Mouse (Mus musculus) stomach, embryonic 15.5 days (tissue): ENCODE results near the gene Ppp1cc. TPM values are rescaled to one million over a fixed set of nuclear protein-coding genes. Genes with fewer than 3 reads are reported as not detected.
"Not testable (repeated sequence)": the region's sequence is repeated elsewhere in the genome, so short reads cannot be mapped to it uniquely, and the experiment has no call there.

Experiments used
- ATAC-seq: fragments of 200-750 bp; cut with Nextera tagmentation; 2 replicates; pipeline ENCODE4 v1.8.0; 2017; ENCODE audit warnings: low read depth, moderate number of reproducible peaks, moderate TSS enrichment; ENCODE audit not compliant: insufficient read depth, low FRiP score
- H3K27ac ChIP-seq: fragments of 300-500 bp; sonication (generic); 2 replicates; pipeline ENCODE4 v1.5.1; 2015; ENCODE audit warnings: mild to moderate bottlenecking, inconsistent platforms
- H3K27me3 ChIP-seq: fragments of 300-500 bp; sonication (generic); replicated peaks from 2 replicates; pipeline ENCODE4 v1.6.1; 2015; ENCODE audit warnings: inconsistent platforms
- H3K36me3 ChIP-seq: fragments of 300-500 bp; sonication (generic); 2 replicates; pipeline ENCODE4 v1.6.1; 2015; ENCODE audit warnings: inconsistent platforms
- H3K4me1 ChIP-seq: fragments of 300-500 bp; sonication (generic); 2 replicates; pipeline ENCODE4 v1.6.1; 2015; ENCODE audit warnings: inconsistent platforms
- H3K4me2 ChIP-seq: fragments of 300-500 bp; sonication (generic); 2 replicates; pipeline ENCODE4 v1.6.1; 2015; ENCODE audit warnings: mild to moderate bottlenecking, inconsistent platforms
- H3K4me3 ChIP-seq: fragments of 300-500 bp; sonication (generic); replicated peaks from 2 replicates; pipeline ENCODE4 v1.5.1; 2015; ENCODE audit warnings: inconsistent platforms
- H3K9ac ChIP-seq: fragments of 300-500 bp; sonication (generic); 2 replicates; pipeline ENCODE4 v1.6.1; 2015; ENCODE audit warnings: inconsistent platforms
- H3K9me3 ChIP-seq: fragments of 300-500 bp; sonication (generic); 2 replicates; pipeline ENCODE4 v1.6.1; 2016; ENCODE audit warnings: inconsistent platforms
- WGBS: fragments of 180-500 bp; shearing (Covaris S2); methylation state at CpG from one replicate; pipeline ENCODE4 v1.1.7; 2015; 5-methylcytosine and 5-hydroxymethylcytosine counted together
- polyA plus RNA-seq: library from polyadenylated mRNA; unstranded; fragments of >200 nt; fragmentation: Nextera tagmentation; extraction: Ambion mirVana; gene quantifications from 2 replicates; pipeline ENCODE4 v1.2.1, GENCODE M21; 2015

Gene Ppp1cc
- polyA plus RNA-seq, 1 experiment from 2014 or later = 224 TPM

DNA sequence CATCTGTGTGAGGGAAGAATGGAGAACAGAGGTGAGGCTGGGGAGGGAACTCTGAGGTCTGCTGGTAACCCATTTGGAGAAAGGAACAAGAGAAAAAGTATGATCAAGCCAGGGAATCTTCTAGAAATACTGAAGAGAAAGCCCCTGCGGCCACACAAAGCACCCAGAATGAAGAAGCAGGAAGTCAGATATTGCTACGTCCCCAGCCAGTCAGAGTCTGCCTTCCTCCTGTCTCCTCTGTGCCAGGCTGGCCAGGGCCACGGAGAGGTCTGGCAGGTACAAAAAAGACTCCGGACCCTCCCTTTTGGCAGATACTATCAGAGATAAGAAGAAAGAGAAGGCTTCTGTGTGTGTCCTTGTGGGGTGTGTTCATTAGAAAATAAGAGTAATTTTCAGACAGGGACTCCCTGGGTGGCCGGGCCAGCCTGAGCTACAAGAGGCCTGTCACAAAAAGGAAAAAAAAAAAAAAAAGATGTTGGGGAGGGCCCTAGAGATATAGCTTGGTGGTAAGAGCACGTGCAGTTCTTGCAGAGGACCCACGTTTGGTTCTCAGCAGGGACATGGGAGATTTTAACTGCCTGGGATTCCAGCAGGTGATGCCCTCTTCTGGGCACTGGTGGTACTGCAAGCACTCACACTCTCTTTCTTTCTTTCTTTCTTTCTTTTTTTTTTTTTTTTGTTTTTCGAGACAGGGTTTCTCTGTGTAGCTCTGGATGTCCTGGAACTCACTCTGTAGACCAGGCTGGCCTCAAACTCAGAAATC lies 15.7 kb upstream of the Ppp1cc start:
- H3K4me3 ChIP-seq = no peak overlapping the region
- WGBS = 51% methylated on average over 8 of the region's 8 CpGs
- H3K27me3 ChIP-seq = no peaks in the 10 kb centered on the region
- peaks cover 12% of the 10 kb centered on the region for H3K4me1 ChIP-seq
- no peaks in the 10 kb centered on the region for H3K9me3 ChIP-seq
- no peak overlapping the region for H3K9ac ChIP-seq
- no peaks in the 10 kb centered on the region for H3K36me3 ChIP-seq
- H3K4me2 ChIP-seq = no peak overlapping the region
- no peak for ATAC-seq
- H3K27ac ChIP-seq = no peak overlapping the region

DNA sequence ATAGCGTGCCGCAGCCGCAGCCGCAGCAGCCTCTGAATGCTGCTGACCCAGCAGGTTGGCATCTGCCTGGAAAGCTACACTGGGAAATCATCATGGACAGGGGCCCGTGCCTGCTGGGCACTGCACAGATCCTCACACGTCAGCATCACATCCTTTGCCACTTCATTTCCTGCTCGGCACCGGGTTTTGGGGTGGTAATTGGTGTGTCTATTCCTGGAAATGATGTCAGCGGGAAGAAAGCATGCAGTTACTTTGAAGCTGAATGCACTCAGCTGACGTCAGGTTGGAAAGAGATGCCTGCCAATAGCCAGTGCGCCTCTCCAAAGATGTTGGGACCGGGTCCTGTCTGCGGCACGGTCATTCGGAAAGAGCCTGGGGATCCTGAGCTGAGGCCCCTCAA lies 14.5 kb upstream of the Ppp1cc start:
- H3K4me3 ChIP-seq = no peak overlapping the region
- H3K9me3 ChIP-seq = no peaks in the 10 kb centered on the region
- H3K4me1 ChIP-seq = peaks cover 12% of the 10 kb centered on the region
- no peak overlapping the region for H3K9ac ChIP-seq
- H3K27ac ChIP-seq = no peak overlapping the region
- WGBS = 86% methylated on average over 15 of the region's 15 CpGs
- H3K4me2 ChIP-seq = no peak overlapping the region
- H3K27me3 ChIP-seq = no peaks in the 10 kb centered on the region
- ATAC-seq = no peak
- no peaks in the 10 kb centered on the region for H3K36me3 ChIP-seq

DNA sequence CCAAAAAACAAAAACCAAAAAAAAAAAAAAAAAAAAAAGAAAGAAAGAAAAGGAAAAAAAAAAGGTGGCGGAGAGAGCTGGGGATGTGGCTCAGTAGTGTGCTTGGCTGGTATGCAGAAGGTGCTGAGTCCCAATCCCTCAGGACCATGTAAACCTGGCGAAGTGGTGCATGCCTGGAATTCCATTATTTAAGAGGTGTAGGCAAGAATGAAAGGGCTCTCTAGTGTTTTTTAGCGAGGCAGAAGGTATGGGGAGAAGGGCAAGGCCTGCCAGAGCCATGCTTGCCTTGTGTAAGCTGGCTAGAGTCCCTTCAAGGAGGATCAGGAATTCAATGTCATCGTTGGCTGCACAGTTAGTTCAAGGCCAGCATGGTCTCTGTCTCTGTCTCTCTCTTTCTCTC lies 13.3 kb upstream of the Ppp1cc start:
- H3K27me3 ChIP-seq = no peaks in the 10 kb centered on the region
- H3K4me1 ChIP-seq = peaks cover 12% of the 10 kb centered on the region
- no peak overlapping the region for H3K9ac ChIP-seq
- H3K9me3 ChIP-seq = no peaks in the 10 kb centered on the region
- no peak for ATAC-seq
- peak overlapping the region; percentile 90; the same call in 1 of the 2 replicates for H3K27ac ChIP-seq
- H3K4me2 ChIP-seq = no peak overlapping the region
- WGBS = 82% methylated on average over 4 of the region's 4 CpGs
- no peak overlapping the region for H3K4me3 ChIP-seq
- no peaks in the 10 kb centered on the region for H3K36me3 ChIP-seq

DNA sequence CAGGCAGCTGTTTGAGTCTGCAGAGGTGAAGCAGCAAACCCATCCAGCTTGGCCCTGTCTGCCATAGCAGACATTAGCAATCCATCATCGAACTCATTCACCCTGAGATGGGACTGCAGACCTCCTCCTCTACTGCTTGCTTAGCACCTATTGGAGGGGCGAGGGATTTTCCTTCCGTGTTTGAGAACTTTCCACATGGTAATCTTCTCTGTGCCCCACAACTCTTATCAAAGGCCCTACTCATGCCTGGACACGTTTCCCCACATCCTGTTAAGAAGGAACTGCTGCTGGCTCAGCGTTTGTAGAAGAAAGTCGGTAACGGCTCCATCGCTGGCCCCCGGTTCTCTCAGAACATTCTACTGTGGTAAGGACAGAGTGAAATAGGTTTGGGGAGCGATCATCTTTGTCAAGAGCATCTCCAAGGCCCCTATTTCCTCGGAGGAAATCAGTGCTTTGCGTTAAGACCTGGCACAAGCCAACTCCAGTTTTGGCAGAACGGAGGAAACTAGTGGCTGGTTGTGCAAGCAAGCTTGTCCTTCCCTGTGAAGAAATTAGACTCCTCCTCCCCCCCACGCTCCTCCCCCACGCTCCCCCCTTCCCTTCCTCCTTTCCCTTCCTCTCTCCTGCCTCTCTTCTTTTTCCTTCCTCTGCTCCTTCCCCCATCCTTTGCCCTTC lies 12.6 kb upstream of the Ppp1cc start:
- Histone ChIP-seq H3K4me1 (peaks cover 12% of the 10 kb centered on the region), H3K27me3 (no peaks in the 10 kb centered on the region), H3K9ac (no peak overlapping the region), H3K4me3 (peak overlapping the region; percentile 12; the same call in 1 of the 2 replicates), H3K9me3 (no peaks in the 10 kb centered on the region), H3K36me3 (no peaks in the 10 kb centered on the region), H3K4me2 (peak overlapping the region; percentile 51), H3K27ac (peak overlapping the region; percentile 90)
- peak; percentile 36; the same call in 1 of the 2 replicates for ATAC-seq
- 32% methylated on average over 15 of the region's 15 CpGs for whole genome bisulfite sequencing

DNA sequence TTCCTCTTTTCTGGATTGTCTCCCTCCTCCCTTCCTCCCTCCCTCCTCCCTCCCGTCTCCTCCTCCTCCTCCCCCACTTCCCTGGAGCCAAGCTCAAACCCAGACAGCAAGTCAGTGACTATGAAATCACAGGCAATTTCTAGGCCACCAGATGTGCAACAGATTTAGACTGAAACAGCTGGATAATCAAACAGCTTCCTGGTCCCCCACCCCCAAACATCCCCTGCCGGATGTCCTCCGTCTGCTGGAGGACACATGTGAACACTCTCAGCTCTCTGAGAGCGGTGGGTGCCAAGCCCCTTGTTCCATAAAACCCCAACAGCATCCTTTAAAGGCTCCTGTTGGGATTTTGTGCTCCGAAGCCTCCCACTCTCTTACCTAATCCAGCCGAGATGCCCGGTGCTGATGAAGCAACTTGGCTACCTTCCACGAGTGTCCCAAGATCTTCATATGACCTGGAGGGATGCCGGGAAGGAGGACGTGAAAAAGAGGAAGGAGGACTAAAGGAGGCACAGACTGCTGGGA lies 12.0 kb upstream of the Ppp1cc start:
- H3K36me3 ChIP-seq = no peaks in the 10 kb centered on the region
- WGBS = 37% methylated on average over 10 of the region's 10 CpGs
- no peak overlapping the region for H3K4me3 ChIP-seq
- no peak overlapping the region for H3K9ac ChIP-seq
- no peaks in the 10 kb centered on the region for H3K9me3 ChIP-seq
- peaks cover 12% of the 10 kb centered on the region for H3K4me1 ChIP-seq
- peak overlapping the region; percentile 90 for H3K27ac ChIP-seq
- peak overlapping the region; percentile 51 for H3K4me2 ChIP-seq
- H3K27me3 ChIP-seq = no peaks in the 10 kb centered on the region
- peak; percentile 9; the same call in 1 of the 2 replicates for ATAC-seq

DNA sequence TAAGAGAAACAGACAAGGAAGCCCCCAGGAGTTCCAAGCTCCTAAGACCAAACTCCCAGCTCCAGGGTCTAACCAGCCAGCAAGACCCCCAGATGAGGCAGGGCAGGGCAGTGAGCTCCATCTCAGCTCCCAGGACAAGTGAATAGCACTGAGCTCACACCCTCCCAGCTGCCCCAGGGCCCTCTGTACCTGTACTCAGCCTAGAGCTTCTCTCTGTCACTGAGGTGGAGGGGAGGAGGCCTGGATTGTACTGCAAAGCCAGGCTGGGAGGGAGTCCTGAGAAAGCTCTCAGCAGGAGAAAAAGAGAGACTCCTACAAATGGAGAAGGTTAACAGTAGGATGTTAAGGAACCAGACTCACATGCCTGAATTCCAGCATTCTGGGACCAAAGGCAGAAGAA lies 11.5 kb upstream of the Ppp1cc start:
- Histone ChIP-seq H3K27me3 (no peaks in the 10 kb centered on the region), H3K4me1 (peaks cover 12% of the 10 kb centered on the region)

DNA sequence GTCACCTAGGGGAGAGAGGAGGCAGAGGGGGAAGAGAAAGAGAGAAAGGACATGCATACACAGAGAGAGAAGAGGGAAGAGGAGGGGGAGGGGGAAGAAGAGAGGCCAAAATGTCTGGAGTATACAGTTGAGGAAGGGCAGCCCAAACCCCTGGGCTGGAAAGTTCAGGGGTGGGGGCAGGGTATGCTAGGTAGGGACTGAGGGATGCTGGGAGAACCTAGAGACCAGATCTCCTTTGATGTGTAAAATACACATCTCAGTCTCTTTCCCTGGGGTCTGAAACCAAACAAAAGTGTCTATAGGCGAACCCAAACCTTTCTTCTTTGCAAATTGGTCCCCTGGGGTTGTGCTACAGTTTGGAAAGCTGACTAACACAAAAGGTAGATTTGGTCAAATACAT lies 10.0 kb upstream of the Ppp1cc start:
- WGBS = 80% methylated on average over 1 of the region's 1 CpGs
- H3K9me3 ChIP-seq = no peaks in the 10 kb centered on the region

More for the DNA sequence above, 11.5 kb upstream of the Ppp1cc start:
- H3K9ac ChIP-seq = no peak overlapping the region
- H3K9me3 ChIP-seq = no peaks in the 10 kb centered on the region
- H3K36me3 ChIP-seq = no peaks in the 10 kb centered on the region
- no peak overlapping the region for H3K4me3 ChIP-seq
- H3K27ac ChIP-seq = peak overlapping the region; percentile 90
- peak overlapping the region; percentile 51; the same call in 1 of the 2 replicates for H3K4me2 ChIP-seq
- no peak for ATAC-seq

DNA sequence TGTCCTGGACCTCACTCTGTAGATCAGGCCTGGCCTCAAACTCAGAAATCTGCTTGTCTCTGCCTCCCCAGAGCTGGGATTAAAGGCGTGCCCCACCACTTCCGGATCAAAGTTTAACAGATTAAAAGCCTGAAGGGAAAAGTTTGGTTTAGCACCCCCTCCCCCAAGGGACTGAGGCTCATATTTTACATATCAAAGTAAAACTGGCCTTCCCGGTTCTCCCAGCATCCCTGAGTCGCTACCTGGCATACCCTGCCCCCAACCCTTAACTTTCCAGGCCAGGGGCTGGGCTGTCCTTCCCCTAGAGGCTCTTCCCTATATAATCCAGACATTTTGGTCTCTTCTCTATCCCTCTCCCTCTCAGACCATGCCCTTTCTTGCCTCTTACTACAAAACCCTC lies 8.8 kb upstream of the Ppp1cc start:
- Histone ChIP-seq H3K9me3 (no peaks in the 10 kb centered on the region), H3K9ac (no peak overlapping the region), H3K36me3 (no peaks in the 10 kb centered on the region), H3K4me1 (peaks cover 12% of the 10 kb centered on the region), H3K27ac (no peak overlapping the region), H3K4me2 (no peak overlapping the region), H3K27me3 (no peaks in the 10 kb centered on the region), H3K4me3 (no peak overlapping the region)
- no peak for ATAC-seq
- 57% methylated on average over 4 of the region's 4 CpGs for WGBS

More for the DNA sequence above, 10.0 kb upstream of the Ppp1cc start:
- H3K9ac ChIP-seq = no peak overlapping the region
- H3K4me3 ChIP-seq = no peak overlapping the region
- H3K27ac ChIP-seq = no peak overlapping the region
- no peaks in the 10 kb centered on the region for H3K27me3 ChIP-seq
- no peak overlapping the region for H3K4me2 ChIP-seq
- H3K36me3 ChIP-seq = no peaks in the 10 kb centered on the region
- peaks cover 12% of the 10 kb centered on the region for H3K4me1 ChIP-seq
- no peak for ATAC-seq

DNA sequence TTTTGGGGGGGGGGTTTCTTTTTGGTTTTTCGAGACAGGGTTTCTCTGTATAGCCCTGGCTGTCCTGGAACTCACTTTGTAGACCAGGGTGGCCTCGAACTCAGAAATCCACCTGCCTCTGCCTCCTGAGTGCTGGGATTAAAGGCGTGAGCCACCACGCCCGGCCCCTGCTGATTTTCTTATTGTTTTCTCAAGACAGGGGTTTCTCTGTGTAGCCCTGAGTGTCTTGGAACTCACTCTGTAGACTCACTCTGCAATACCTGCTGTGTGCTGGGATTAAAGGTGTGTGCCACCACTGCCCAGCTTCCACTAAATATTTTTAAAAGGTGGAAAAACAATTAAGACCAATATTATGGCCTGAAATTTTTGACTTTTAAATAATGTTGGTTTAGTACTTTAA lies 5.6 kb upstream of the Ppp1cc start:
- H3K4me3 ChIP-seq, ATAC-seq, H3K4me2 ChIP-seq, H3K36me3 ChIP-seq, H3K27ac ChIP-seq, H3K27me3 ChIP-seq, H3K9me3 ChIP-seq, H3K9ac ChIP-seq: not testable (repeated sequence)
- peaks cover 12% of the 10 kb centered on the region; the same call in 1 of the 2 replicates for H3K4me1 ChIP-seq
- 85% methylated on average over 5 of the region's 5 CpGs for WGBS

DNA sequence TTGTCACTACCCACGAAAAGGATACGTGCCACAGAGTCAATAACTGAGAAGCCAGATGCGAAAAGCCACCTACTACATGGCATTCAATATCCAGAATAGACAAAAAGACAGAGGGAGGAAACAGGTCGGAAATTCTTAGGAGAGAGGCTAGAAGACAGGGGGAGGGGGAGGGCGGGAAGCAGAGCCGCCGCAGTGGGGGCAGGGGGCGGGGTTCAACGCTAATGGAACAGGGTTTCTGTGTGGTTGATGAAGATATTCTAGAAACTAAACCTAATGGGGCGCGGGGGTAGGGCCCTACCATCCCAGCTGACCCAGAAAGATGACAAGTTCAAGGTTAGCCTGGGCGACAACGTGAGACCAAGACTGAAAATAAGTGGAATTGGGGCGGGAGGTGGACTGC lies 4.1 kb upstream of the Ppp1cc start:
- no peak overlapping the region for H3K9ac ChIP-seq
- peaks cover 15% of the 10 kb centered on the region; the same call in 1 of the 2 replicates for H3K4me1 ChIP-seq
- no peak overlapping the region for H3K27ac ChIP-seq
- H3K4me3 ChIP-seq = no peak overlapping the region
- H3K36me3 ChIP-seq = no peaks in the 10 kb centered on the region
- H3K27me3 ChIP-seq = no peaks in the 10 kb centered on the region
- H3K9me3 ChIP-seq = no peaks in the 10 kb centered on the region
- ATAC-seq = no peak
- no peak overlapping the region for H3K4me2 ChIP-seq
- WGBS = 29% methylated on average over 11 of the region's 14 CpGs

DNA sequence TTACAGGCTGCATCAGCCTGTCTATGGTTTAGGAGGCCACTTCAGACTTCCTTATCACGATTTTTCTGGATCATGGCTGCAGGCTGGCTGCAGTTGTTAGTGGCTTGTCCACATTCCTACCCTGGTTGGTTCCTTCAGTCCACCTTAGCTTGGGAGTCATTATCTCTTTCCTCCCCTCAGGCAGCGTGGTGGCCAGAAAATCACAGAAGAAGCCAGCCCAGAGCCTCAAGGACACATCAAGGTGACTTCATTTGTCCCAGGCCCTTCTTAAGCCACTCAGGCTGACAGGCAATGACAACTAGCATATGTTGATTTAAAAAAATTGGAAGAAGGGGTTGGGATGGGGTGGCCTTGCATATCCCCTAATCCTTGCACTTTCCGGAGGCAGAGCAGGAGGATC lies 3.3 kb upstream of the Ppp1cc start:
- no peak overlapping the region for H3K4me3 ChIP-seq
- H3K4me1 ChIP-seq = peaks cover 19% of the 10 kb centered on the region
- H3K9ac ChIP-seq = no peak overlapping the region
- H3K36me3 ChIP-seq = no peaks in the 10 kb centered on the region
- H3K9me3 ChIP-seq = no peaks in the 10 kb centered on the region
- H3K27ac ChIP-seq = no peak overlapping the region
- no peak overlapping the region for H3K4me2 ChIP-seq
- no peaks in the 10 kb centered on the region for H3K27me3 ChIP-seq
- no peak for ATAC-seq
- WGBS = 58% methylated on average over 3 of the region's 3 CpGs

DNA sequence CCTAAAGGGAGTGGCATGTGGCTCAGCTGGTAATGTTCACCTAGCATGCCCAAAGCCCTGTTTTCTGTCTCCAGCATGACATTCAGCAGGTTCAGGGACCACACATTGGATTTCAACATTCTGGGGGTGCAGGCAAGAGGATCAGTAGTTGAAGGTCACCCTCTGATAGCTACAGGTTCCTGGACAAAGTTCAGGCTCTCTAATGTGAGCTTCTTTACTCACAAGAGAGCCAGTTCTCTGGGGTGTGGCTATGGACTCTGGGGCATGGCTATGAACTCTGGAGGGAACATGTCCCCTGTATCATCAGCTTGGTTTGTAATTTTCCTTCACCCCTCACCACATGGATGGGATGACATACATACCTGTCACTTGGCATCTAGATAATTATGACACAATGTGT lies 2.5 kb upstream of the Ppp1cc start:
- Histone ChIP-seq H3K36me3 (no peaks in the 10 kb centered on the region), H3K27me3 (no peaks in the 10 kb centered on the region), H3K4me1 (peaks cover 24% of the 10 kb centered on the region), H3K4me2 (no peak overlapping the region), H3K9ac (no peak overlapping the region), H3K27ac (0 out of 2 replicates have a peak overlapping the region, but pooled peaks have one; percentile 26), H3K4me3 (no peak overlapping the region), H3K9me3 (no peaks in the 10 kb centered on the region)
- no peak for ATAC-seq
